Mouse (Mus musculus): ENCODE measurements around the gene Plekhh1.

Gene Plekhh1

GRCm38 (mm10) chr12:79073362-79073761 is 44.4 kb downstream of the Plekhh1 start:
- no peak for DNase-seq

- DNase-seq = peak; percentile 84 to 87
Observed at GRCm38 (mm10) chr12:79089182-79089812, 60.3 kb downstream of the Plekhh1 start, which contains the start of gene Pigh. Pigh (minus strand) TSS chr12:79089651.

GRCm38 (mm10) chr12:79092569-79092968 is 63.6 kb downstream of the Plekhh1 start:
- peak; percentile 80 to 88 for DNase-seq

DNA sequence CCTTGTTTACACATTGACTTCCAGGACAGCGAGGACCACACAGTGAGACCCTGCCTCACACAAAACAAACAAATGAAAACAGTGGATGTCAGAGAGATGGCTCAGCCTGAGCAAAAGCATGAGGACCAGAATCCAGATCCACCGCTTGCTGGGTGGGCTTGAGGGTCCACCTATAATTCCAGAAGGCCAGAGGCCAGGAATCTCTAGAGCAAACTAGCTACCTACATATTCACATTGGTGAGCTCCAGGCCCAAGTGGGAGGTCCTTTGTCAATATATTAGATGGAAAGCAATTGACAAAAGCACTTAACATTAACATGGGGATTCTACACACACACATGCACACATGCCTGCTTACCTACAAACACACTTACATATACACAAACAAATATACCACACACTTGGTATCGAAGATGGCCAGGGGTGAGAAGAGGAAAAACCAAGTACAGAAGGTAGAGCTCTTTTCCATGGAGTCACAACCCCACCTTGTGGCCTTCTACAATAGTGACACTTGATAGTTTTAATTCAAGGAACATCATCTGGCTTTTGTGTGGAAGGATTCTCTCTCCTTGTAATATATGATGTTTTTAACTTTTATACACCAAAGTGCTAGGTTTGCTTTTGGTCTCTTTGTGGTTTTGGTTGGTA is 68.3 kb downstream of the Plekhh1 start:
- DNase-seq = peak in 1 of 2 experiments; percentile 26

DNA sequence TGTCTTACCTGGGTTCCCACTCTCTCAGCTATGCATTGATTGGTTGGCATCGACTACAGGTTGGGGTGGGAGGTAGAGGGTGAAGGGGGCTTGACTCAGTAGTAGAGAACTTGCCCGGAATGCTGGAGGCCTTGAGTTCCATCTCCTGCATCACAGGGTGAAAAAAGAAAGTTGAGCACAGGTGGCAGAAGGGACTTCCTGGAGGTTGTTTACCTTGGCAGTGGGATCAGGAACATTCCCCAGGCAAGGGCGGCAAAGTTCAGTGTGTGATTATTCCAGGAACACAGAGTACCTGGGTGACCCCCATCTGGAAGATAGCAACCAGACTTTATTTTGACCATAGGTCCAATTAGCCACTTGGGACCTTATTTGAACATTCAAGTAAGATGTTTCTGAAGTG is 74.8 kb downstream of the Plekhh1 start:
- peak; percentile 68 to 74 for DNase-seq

GRCm38 (mm10) chr12:79104544-79104943 is 75.6 kb downstream of the Plekhh1 start:
- peak in 1 of 2 experiments; percentile 17 for DNase-seq

- DNase-seq = peak; percentile 27 to 54
Observed at GRCm38 (mm10) chr12:79105312-79105711, 76.3 kb downstream of the Plekhh1 start.

DNA sequence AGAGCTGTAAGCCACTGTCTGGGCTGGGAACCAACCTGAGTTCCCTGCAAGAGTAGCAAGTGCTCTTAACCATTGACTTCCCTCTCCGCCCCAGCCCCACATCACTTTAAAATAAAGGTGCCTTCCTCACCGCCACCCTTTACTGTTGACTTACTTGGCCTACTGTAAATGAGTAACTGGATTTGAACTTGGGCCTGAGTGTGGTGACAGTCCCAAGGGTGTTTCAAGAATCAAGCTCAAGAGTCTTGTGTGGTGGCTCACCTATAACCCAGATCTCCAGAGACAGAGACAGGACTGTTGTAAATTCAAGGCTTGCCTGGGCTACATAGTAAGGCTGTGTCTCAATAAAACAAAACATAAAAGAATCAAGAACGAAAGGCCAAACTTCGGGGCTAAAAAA is 90.0 kb downstream of the Plekhh1 start:
- peak in 1 of 2 experiments; percentile 48 for DNase-seq

GRCm38 (mm10) chr12:79122820-79123219 is 93.9 kb downstream of the Plekhh1 start:
- DNase-seq = no peak

GRCm38 (mm10) chr12:79130299-79131177 is 101.6 kb downstream of the Plekhh1 start, which contains the start of gene Arg2:
Arg2 (plus strand) TSS chr12:79130777.
- DNase-seq = peak; percentile 74 to 76

Measured in kidney, adult 8-10 months (tissue).